Mouse (Mus musculus) limb, embryonic 14.5 days (tissue): Measurements from ENCODE around the gene Rcsd1. TPM values are rescaled to one million over a fixed set of nuclear protein-coding genes. Genes with fewer than 3 reads are reported as not detected.

ENCODE experiments used
- ATAC-seq: fragments of 200-750 bp; cut with Nextera tagmentation; 2 replicates; pipeline ENCODE4 v1.8.0; 2017; ENCODE audit warnings: low read depth, moderate number of reproducible peaks, moderate TSS enrichment; ENCODE audit not compliant: low FRiP score
- DNase-seq: peaks from one replicate; pipeline ENCODE4 v3.0.0-alpha.2; 2015; ENCODE audit warnings: low spot score
- H3K27ac ChIP-seq: fragments of 300-500 bp; sonication (generic); replicated peaks from 2 replicates; pipeline ENCODE4 v1.5.1; 2014; ENCODE audit warnings: low read depth, mild to moderate bottlenecking, low read length, moderate library complexity, mixed read lengths
- H3K27me3 ChIP-seq: fragments of 300-500 bp; sonication (generic); 2 replicates; pipeline ENCODE4 v1.6.1; 2014; ENCODE audit warnings: low read length, mixed read lengths; ENCODE audit not compliant: control insufficient read depth, insufficient read depth
- H3K36me3 ChIP-seq: fragments of 300-500 bp; sonication (generic); 2 replicates; pipeline ENCODE4 v1.6.1; 2014; ENCODE audit warnings: mild to moderate bottlenecking, low read length, moderate library complexity, mixed read lengths; ENCODE audit not compliant: control insufficient read depth, insufficient read depth
- H3K4me1 ChIP-seq: fragments of 300-500 bp; sonication (generic); 2 replicates; pipeline ENCODE4 v1.6.1; 2014; ENCODE audit warnings: antibody characterized with exemption, low read length, mixed read lengths; ENCODE audit not compliant: control insufficient read depth, insufficient read depth
- H3K4me2 ChIP-seq: fragments of 300-500 bp; sonication (generic); replicated peaks from 2 replicates; pipeline ENCODE4 v1.6.1; 2014; ENCODE audit warnings: low read depth, mild to moderate bottlenecking, low read length, moderate library complexity; ENCODE audit not compliant: severe bottlenecking
- H3K4me3 ChIP-seq: fragments of 300-500 bp; sonication (generic); replicated peaks from 2 replicates; pipeline ENCODE4 v1.5.1; 2014; ENCODE audit warnings: low read length
- H3K9ac ChIP-seq: fragments of 300-500 bp; sonication (generic); 2 replicates; pipeline ENCODE4 v1.6.1; 2014; ENCODE audit warnings: mild to moderate bottlenecking, low read depth, low read length, moderate library complexity; ENCODE audit not compliant: severe bottlenecking
- H3K9me3 ChIP-seq: fragments of 300-500 bp; sonication (generic); 2 replicates; pipeline ENCODE4 v1.6.1; 2016; ENCODE audit warnings: low read length; ENCODE audit not compliant: control insufficient read depth
- POLR2A ChIP-seq: fragments of 200-500 bp; IDR thresholded peaks from 2 replicates; pipeline ENCODE4 v1.8.0; 2012; ENCODE audit warnings: inconsistent platforms, mild to moderate bottlenecking, moderate library complexity, borderline replicate concordance; ENCODE audit not compliant: insufficient read depth, insufficient read length; ENCODE audit errors: extremely low read depth
- WGBS: fragments of 180-500 bp; shearing (Covaris S2); extraction: QIAGEN DNeasy Blood & Tissue Kit; methylation state at CpG from one replicate; pipeline ENCODE4 v1.1.7; 2014; 5-methylcytosine and 5-hydroxymethylcytosine counted together
- polyA plus RNA-seq, 2 experiments: library from polyadenylated mRNA; depleted of rRNA in 1 of 2; stranded (reverse) in 1 of 2; unstranded in 1 of 2; fragments of >200 nt; fragmentation: Nextera tagmentation in 1 of 2; extraction: Ambion mirVana in 1 of 2; gene quantifications; 2 replicates each; pipeline versions ENCODE4 v1.2.1 to v1.2.3; 2012 to 2014

Gene Rcsd1
- polyA plus RNA-seq, 2 experiments, result 9.6 to 16.7 TPM

DNA sequence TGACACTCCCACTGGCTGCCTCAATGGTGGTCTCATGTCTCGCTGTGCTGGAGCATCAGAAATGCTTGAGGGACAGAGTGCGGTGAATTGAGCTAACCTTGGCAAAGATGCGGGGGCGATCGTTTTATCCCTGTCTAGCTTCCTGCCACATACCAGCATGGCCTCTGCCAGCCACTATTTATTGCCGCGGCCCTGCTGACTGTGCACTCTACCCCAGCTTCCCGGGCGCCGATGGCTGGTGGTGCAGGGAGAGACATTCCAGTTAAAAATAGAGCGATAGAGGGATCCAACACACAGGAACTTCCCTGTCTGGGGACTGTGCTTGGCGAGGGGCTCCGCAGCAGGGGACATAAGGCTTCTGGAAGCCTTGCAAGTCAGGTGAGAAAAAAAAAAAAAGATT lies 42.2 kb downstream of the Rcsd1 start:
- H3K9ac ChIP-seq, result no peak overlapping the region
- ATAC-seq (no peak), DNase-seq (no peak)
- no peak overlapping the region for H3K4me3 ChIP-seq
- no peaks in the 10 kb centered on the region for H3K9me3 ChIP-seq
- no peak for TF ChIP-seq POLR2A
- no peak overlapping the region for H3K4me2 ChIP-seq
- no peaks in the 10 kb centered on the region for H3K4me1 ChIP-seq
- no peaks in the 10 kb centered on the region for H3K36me3 ChIP-seq
- WGBS, result 36% methylated on average over 13 of the region's 13 CpGs
- no peak overlapping the region for H3K27ac ChIP-seq
- no peaks in the 10 kb centered on the region for H3K27me3 ChIP-seq

DNA sequence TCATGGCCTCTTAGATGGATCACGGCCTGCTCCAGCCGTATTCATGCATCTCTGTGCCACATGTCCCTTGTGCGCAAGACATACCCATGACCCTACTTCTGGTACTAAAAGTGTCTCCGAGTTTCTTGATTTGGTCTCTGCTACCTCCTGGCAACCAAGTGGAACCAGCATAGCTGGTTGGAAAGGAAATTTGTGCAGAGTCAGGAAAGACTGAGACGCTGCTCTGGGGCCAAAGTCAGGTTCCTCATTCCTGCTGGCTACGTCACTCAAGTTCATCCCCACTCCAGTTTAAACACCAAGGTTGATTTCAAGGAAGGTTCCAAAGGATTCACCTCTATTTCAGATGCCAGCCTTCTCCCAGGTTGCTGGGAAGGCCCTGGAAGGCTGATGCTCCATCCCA lies 42.6 kb downstream of the Rcsd1 start:
- H3K4me3 ChIP-seq, result no peak overlapping the region
- no peaks in the 10 kb centered on the region for H3K36me3 ChIP-seq
- no peak overlapping the region for H3K27ac ChIP-seq
- TF ChIP-seq POLR2A, result no peak
- WGBS, result 94% methylated on average over 6 of the region's 6 CpGs
- H3K27me3 ChIP-seq, result no peaks in the 10 kb centered on the region
- DNase-seq (no peak), ATAC-seq (no peak)
- H3K4me2 ChIP-seq, result no peak overlapping the region
- H3K4me1 ChIP-seq, result no peaks in the 10 kb centered on the region
- H3K9me3 ChIP-seq, result no peaks in the 10 kb centered on the region
- no peak overlapping the region for H3K9ac ChIP-seq

DNA sequence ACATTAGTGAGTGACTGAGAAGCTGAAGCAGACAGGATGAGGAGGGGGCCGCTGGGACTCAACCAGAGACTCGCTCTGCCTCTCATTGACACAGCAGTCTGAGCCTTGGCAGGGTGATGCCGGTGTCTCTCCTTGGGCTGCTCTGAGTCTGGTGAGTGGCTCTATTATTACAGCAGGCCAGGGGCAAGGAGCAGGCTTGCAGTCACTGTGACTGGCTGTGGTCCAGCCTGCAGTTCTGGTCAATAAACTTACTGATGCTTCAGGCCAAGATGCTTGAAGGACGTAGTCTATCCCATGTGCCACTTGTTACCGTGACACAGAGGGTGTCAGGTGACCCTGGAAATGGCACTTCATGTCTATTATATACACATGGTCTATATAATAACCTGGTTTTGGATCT lies 43.8 kb downstream of the Rcsd1 start:
- Histone ChIP-seq H3K4me1 (no peaks in the 10 kb centered on the region), H3K27me3 (no peaks in the 10 kb centered on the region), H3K4me3 (no peak overlapping the region), H3K9ac (no peak overlapping the region), H3K4me2 (no peak overlapping the region), H3K27ac (no peak overlapping the region), H3K36me3 (no peaks in the 10 kb centered on the region), H3K9me3 (no peaks in the 10 kb centered on the region)
- ATAC-seq, result no peak
- TF ChIP-seq POLR2A, result no peak
- 55% methylated on average over 5 of the region's 5 CpGs for WGBS
- no peak for DNase-seq

DNA sequence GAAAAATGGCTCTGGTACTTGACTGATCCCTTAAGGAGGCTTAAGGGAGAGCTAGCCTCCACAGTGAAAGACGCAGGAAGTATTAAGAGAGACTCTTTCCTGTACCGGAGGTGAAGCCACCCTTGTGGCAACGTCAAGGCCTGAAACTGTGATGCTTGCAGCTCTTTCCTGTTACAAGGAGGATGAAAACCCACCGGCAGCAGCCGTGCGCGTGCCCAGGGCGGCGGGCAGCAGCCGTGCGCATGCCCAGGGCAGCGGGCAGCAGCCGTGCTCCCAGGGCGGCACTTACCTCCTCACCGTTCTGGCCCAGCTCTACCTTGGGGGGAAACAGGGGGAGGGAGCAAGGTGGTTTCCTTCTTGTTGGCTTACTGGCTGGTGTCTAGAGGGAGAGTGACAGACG lies 46.3 kb downstream of the Rcsd1 start:
- Histone ChIP-seq H3K4me3 (no peak overlapping the region), H3K9ac (no peak overlapping the region), H3K27me3 (no peaks in the 10 kb centered on the region), H3K36me3 (no peaks in the 10 kb centered on the region), H3K4me2 (no peak overlapping the region), H3K27ac (no peak overlapping the region), H3K9me3 (no peaks in the 10 kb centered on the region), H3K4me1 (no peaks in the 10 kb centered on the region)
- 81% methylated on average over 16 of the region's 16 CpGs for whole genome bisulfite sequencing
- TF ChIP-seq POLR2A, result no peak
- DNase-seq (no peak), ATAC-seq (no peak)

DNA sequence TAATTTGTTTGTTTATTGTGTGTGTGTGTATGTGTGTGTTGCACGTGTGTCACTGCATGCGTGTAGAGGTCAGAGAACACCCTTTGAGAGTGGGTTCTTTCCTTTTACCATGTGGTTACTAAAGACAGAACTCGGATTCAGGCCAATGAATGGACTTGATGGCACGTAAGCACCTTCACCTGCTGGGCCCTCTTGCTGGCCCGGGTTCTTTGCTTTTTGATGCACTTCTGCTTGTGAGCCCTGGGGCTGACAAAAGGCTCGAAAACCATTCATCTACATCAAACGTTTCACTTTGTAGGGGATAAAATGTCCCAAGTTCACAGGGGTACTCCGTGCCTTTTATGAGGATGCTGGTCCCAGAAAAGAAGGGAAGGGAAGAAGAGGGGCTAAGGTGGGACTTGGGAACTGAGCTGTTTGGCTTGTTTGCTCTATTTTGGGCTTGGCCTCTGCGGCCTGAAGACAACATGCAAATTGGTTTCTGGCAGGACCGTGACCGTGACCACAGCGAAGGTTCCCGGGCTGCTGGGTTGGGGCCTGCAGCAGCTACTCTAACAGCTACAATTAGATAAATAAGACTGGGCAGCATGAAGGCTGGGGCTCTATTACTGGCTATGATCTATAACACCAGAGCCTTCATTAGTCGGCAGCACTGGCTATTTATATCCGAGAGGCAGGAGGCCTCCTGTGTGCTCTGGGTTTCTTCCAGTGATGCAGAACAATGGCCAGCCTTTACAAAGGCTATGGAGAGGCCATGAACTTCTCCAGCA lies 46.9 kb downstream of the Rcsd1 start:
- no peak for TF ChIP-seq POLR2A
- H3K27ac ChIP-seq, result no peak overlapping the region
- H3K4me2 ChIP-seq, result no peak overlapping the region
- H3K4me3 ChIP-seq, result no peak overlapping the region
- DNase-seq, result no peak
- H3K27me3 ChIP-seq, result no peaks in the 10 kb centered on the region
- WGBS, result 54% methylated on average over 15 of the region's 15 CpGs
- no peak for ATAC-seq
- no peaks in the 10 kb centered on the region for H3K36me3 ChIP-seq
- H3K9ac ChIP-seq, result no peak overlapping the region
- H3K9me3 ChIP-seq, result no peaks in the 10 kb centered on the region
- H3K4me1 ChIP-seq, result no peaks in the 10 kb centered on the region
